Mouse (Mus musculus): ENCODE measurements around the gene Slc35b2. TPM values are rescaled to one million over a fixed set of nuclear protein-coding genes. Genes with fewer than 3 reads are reported as not detected.

Gene Slc35b2
- total and polyA plus RNA-seq, 3 experiments = 57.2 to 101 (median 73.9) TPM

GRCm38 (mm10) chr17:45575123-45575897 is 11.6 kb downstream of the Slc35b2 start:
- no peaks in the 10 kb centered on the region for H3K27me3 ChIP-seq (replicated peaks)
- in situ Hi-C loops (cut with MboI; ENCODE audit: low pct_ligation_motif_present, low pct_unique_long_range_greater_than_20kb, low sequenced_read_pairs) = no loop called here
- H3K4me1 ChIP-seq (ENCODE audit: control insufficient read depth in 1 of 2, insufficient read depth in 2 of 2) = peaks cover 7 to 31% of the 10 kb centered on the region in 2 experiments
- H3K79me2 ChIP-seq (replicated peaks; ENCODE audit: control insufficient read depth, extremely low read depth, insufficient read depth, poor library complexity, severe bottlenecking) = peaks cover 27% of the 10 kb centered on the region
- H3K4me3 ChIP-seq (replicated peaks in 1 of 3; ENCODE audit: low read depth in 2 of 3, low read length in 2 of 3, poor library complexity in 1 of 3) = no peak overlapping the region
- DNase-seq (ENCODE audit: extremely low read depth) = no peak
- H3K9me3 ChIP-seq (replicated peaks; ENCODE audit: low read length) = no peaks in the 10 kb centered on the region
- dilution Hi-C loops (cut with MboI; ENCODE audit: extremely low pct_ligation_motif_present, extremely low pct_unique_long_range_greater_than_20kb, low sequenced_read_pairs) = no loop called here
- peaks cover 14 to 21% of the 10 kb centered on the region in 2 experiments for H3K36me3 ChIP-seq (replicated peaks in 1 of 2; ENCODE audit: control insufficient read depth in 1 of 2, insufficient read depth in 1 of 2, low read length in 1 of 2)
- H3K27ac ChIP-seq (ENCODE audit: insufficient read depth, low read depth) = no peak overlapping the region
- no peak for TF ChIP-seq EP300 (IDR thresholded peaks at IDR 0.05; ENCODE audit: low read length)
- TF ChIP-seq TCF12 (IDR thresholded peaks at IDR 0.05; ENCODE audit: low read depth, low read length) = no peak
- TF ChIP-seq HCFC1 (IDR thresholded peaks at IDR 0.05; ENCODE audit: low read depth, low read length) = no peak
- peak overlapping the region; percentile 81; the same call in 1 of the 2 replicates for H3K9ac ChIP-seq (ENCODE audit: insufficient read depth, low read depth)
- no peak overlapping the region for H3K4me2 ChIP-seq (ENCODE audit: insufficient read depth, low read depth, poor library complexity, severe bottlenecking)

GRCm38 (mm10) chr17:45578242-45578641 is 14.6 kb downstream of the Slc35b2 start:
- H3K36me3 ChIP-seq (replicated peaks in 1 of 2; ENCODE audit: control insufficient read depth in 1 of 2, insufficient read depth in 1 of 2, low read length in 1 of 2) = no peaks in the 10 kb centered on the region
- in situ Hi-C loops (cut with MboI; ENCODE audit: low pct_ligation_motif_present, low pct_unique_long_range_greater_than_20kb, low sequenced_read_pairs) (no loop called here), dilution Hi-C loops (cut with MboI; ENCODE audit: extremely low pct_ligation_motif_present, extremely low pct_unique_long_range_greater_than_20kb, low sequenced_read_pairs) (no loop called here)
- TF ChIP-seq CHD1 (IDR thresholded peaks at IDR 0.05; ENCODE audit: low read depth, low read length) (no peak), CTCF (conservative IDR thresholded peaks at IDR 0.05 in 1 of 2, IDR thresholded peaks at IDR 0.05 in 1 of 2; ENCODE audit: low read depth in 2 of 2, low read length in 2 of 2) (no peak), MEF2A (IDR thresholded peaks at IDR 0.05; ENCODE audit: borderline replicate concordance, low read depth, low read length) (no peak), GABPA (IDR thresholded peaks at IDR 0.05; ENCODE audit: insufficient replicate concordance, low read depth, low read length) (no peak), MAX (IDR thresholded peaks at IDR 0.05; ENCODE audit: low read length) (no peak), KAT2A (IDR thresholded peaks at IDR 0.05; ENCODE audit: insufficient replicate concordance, low read length) (no peak), PAX5 (IDR thresholded peaks at IDR 0.05; ENCODE audit: low read length) (no peak), SMC3 (IDR thresholded peaks at IDR 0.05; ENCODE audit: low read depth, low read length) (no peak), RAD21 (IDR thresholded peaks at IDR 0.05; ENCODE audit: low read depth, low read length) (no peak), JUN (IDR thresholded peaks at IDR 0.05; ENCODE audit: insufficient read depth, low read depth, low read length) (no peak), BHLHE40 (IDR thresholded peaks at IDR 0.05; ENCODE audit: low read depth, low read length) (no peak)
- no peak overlapping the region for H3K4me2 ChIP-seq (ENCODE audit: insufficient read depth, low read depth, poor library complexity, severe bottlenecking)
- no peak overlapping the region for H3K4me3 ChIP-seq (replicated peaks in 1 of 3; ENCODE audit: low read depth in 2 of 3, low read length in 2 of 3, poor library complexity in 1 of 3)
- H3K4me1 ChIP-seq (ENCODE audit: control insufficient read depth in 1 of 2, insufficient read depth in 2 of 2) = peaks cover 8 to 43% of the 10 kb centered on the region in 2 experiments
- H3K9me3 ChIP-seq (replicated peaks; ENCODE audit: low read length) = no peaks in the 10 kb centered on the region
- H3K9ac ChIP-seq (ENCODE audit: insufficient read depth, low read depth) = no peak overlapping the region
- H3K27ac ChIP-seq (ENCODE audit: insufficient read depth, low read depth) = no peak overlapping the region
- no peaks in the 10 kb centered on the region for H3K27me3 ChIP-seq (replicated peaks)
- no peak for DNase-seq (ENCODE audit: extremely low read depth)
- no peaks in the 10 kb centered on the region for H3K79me2 ChIP-seq (replicated peaks; ENCODE audit: control insufficient read depth, extremely low read depth, insufficient read depth, poor library complexity, severe bottlenecking)

All from CH12.LX (cell line).